Mouse (Mus musculus) A20 (cell line): ENCODE results near the gene Dennd4b.

Experiments used
- DNase-seq: peaks from one replicate; pipeline ENCODE4 v3.0.0-alpha.2; 2011; ENCODE audit warnings: low read depth, low spot score

Gene Dennd4b

DNA sequence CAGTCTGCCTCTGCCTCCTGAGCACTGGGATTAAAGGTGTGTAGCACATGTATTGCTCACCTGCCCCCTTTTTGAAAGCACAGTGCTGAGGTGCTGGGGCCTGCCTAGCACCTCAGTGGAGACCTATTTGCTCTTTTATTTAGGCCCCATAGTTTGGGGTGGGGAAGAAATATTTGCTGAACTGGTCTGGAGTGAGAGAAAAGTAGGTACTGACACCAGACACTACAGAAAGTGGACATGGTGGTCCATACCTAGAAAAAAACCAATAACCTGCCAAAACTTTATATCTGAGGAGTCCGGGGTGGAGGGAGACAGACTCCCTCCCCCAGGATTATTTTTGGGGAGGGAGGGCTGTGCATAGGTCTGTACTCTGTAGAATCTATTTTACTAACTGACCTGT is 11.8 kb upstream of the Dennd4b start:
- DNase-seq: peak; percentile 18

DNA sequence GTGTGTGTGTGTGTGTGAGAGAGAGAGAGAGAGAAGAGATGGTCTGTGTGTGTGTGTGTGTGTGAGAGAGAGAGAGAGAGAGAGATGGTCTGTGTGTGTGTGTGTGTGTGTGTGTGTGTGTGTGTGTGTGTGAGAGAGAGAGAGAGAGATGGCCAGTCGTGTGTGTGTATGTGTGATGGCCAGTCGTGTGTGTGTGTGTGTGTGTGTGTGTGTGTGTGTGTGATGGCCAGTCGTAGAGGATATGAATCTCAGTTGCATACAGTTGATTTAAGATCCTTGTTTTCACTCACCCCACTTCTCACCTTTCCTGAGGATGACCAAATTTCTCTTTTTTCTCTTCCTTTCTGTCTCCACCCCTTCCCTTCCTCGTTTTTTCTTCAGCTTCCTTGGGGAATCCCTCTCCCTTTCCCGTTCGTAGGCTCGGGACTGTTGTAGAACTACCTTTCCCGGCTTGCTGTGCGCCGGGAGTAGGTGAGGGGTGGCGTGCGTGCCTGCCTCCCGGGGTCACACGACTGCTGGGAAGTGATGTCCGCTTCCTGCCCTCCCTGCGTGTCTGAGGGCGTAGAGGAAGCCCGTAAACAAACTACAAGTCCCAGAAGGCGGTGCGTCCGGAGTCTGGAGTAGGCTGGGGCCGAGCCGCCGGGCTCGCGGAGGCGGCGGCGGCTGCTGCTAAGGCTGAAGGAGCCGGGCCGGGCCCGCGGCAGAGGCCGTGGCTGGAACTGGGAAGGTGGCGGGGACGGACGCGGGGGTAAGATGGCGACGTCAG is 11.1 kb upstream of the Dennd4b start, which contains the start of gene Crtc2:
Crtc2 (plus strand) TSS at position 511 of the 766 bp plus-strand sequence.
- DNase-seq: peak; percentile 96

DNA sequence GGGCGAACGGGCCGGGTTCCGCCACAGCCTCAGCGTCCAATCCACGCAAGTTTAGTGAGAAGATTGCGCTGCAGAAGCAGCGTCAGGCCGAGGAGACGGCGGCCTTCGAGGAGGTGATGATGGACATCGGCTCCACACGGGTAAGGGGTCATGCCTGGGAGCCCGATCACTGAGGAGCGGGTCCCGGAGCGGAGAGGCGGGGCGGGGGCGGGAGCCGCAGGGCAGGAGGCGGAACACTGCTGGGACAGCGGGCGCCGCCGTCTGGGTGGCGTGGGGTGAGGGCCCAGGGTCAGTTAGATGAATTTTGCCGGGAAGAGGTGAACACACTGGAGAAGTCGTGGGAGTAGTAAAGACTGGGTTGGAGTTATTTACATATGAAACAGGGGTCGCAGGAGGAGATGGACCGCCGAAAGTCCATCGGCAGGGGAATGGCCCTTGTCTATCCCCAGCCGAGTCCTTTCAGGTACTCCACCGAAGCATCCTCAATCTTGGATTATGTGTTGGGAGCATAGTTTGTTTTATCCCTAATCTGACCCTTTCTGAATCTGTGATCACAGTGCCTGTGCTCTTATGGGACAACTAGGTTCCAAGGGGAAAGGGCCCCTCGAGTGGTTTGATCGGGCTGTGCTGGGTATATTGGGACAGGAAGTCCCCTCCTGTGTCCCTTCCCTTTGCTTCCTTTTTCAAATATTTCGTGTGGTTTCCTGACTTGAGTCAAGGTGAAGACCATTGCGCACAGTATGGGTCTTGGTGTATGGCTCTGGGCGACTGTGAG is 10.4 kb upstream of the Dennd4b start:
- peak; percentile 66 for DNase-seq

DNA sequence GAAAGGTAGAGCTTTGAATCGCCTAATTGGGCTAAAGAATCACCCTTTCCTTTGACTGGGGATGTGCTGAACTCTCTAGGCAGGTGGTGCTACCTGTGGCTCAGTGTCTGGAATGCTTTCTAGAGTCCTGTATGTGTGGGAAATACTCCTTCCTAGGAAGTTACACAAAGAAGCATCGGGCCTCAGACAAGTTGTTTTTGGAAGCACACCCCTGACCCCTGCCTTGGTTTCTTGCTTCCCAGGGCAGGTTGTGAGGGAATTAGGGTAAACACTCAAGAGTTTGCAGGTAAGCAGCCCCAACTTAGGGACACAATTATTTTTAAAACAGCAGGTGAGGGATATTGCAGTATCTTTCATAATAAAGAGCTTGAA is 9.8 kb upstream of the Dennd4b start:
- no peak for DNase-seq

DNA sequence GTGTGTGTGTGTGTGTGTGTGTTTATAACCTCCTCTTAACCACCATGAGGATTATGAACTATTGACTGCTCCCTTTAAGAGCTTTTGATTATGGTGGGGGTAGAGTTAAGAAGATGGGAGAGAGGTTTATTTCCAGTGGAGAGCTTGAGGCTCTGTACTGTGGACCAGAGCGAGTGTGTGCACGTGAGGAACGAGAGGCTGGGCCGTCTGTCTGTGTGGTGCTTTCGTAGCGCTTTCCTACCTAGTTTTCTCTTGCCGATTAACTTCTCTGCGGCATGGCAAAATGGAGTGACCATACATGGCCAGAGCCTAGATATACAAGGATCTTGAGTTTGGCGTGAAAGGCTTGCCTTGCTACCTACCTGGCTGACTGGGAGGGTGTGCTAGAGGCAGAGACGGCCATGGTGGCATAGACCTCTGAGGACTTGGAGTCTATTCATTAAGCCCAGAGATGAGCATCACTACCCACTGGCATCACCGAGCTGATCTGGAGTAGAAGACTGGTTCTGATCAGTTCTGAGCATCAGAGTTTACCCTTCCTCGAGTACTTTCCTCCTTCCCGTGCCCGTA is 9.1 kb upstream of the Dennd4b start:
- no peak for DNase-seq

DNA sequence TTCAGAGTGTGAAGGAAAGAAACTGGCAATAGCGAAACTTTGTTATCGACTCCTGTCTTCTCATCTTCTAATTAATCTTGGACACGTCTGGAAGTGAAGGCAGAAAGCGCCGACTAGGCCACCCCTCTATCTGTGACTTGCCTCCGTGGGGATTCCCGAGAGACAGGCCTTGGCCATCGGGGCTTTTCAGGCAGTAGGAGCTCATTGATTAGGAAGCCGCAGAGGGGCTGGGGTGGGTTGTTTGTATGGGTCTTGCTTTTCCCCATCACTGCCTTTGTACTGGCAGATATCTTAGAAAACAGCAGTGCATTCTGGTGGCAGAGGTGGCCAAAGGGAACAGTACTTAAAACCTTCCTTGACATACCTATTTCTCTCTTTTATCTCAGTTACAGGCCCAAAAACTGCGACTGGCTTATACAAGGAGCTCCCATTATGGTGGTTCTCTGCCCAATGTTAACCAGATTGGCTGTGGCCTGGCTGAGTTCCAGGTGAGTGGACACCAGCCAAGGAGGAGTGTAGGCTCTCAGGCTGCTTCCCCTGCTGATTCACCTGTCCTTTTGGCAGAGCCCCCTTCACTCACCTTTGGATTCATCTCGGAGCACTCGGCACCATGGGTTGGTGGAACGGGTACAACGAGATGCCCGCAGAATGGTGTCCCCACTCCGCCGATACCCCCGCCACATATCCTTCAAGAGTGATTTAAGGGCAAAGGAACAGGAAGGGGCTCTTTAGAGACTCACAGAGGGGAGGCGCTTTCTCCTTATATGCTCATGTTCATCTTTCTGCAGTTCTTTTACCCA is 8.1 kb upstream of the Dennd4b start:
- DNase-seq: no peak

DNA sequence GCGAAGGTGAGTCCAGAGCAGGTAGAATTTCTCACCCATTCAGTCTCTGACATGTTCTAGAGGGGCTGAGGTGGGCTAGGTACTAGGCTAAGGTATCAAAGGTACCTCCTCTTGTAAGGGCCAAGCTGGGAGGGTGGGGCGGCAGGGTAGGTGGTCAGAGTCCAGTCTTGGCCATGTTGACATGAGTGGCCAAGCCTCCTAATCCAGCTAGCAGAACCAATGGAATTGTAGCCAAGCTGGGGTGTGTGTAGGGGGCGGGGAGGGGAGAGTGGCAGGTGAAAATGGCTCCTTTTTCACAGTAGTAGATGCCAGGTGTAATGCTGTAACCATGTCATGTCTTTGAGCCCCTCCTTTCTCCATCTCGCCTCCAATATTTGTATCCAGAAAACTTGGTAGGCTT is 6.5 kb upstream of the Dennd4b start:
- DNase-seq: no peak

DNA sequence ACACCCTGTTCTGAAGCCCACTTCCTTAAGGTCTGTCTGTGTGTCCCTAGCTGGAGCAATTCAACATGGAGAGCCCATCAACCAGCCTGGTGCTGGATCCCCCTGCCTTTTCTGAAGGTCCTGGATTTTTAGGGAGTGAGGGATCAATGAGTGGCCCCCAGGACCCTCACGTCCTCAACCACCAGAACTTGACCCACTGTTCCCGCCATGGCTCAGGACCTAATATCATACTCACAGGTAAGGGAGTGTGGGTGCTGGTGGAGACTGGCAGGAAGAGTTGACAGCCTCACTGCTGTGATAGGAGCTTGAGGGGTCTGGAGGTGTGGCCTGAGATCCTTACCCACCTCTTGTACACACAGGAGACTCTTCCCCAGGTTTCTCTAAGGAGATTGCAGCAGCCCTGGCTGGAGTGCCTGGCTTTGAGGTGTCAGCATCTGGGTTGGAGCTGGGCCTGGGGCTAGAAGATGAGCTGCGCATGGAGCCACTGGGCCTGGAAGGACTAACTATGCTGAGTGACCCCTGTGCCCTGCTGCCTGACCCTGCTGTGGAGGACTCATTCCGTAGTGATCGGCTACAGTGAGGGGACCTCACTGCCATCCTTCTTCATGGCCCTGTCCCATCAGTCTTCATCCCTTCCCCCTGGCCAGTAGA is 1.7 kb upstream of the Dennd4b start:
- DNase-seq: no peak

DNA sequence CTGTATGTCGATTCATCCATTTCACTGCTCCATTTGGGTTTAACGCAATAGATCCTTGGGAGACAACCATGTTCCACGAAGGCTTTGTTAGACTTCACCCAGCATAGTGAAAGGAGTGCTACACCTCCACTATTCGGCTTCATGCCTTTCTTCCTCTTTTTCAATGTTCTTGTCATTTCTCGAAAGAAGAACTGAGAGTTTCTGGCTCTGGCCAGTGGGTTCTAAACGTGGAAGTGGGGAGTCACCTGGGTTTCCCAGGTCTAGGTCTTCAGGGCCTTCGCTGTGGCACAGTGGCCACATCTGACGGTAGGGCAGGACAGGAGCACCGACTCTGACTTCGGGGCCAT is 325 bp upstream of the Dennd4b start:
- no peak for DNase-seq

DNA sequence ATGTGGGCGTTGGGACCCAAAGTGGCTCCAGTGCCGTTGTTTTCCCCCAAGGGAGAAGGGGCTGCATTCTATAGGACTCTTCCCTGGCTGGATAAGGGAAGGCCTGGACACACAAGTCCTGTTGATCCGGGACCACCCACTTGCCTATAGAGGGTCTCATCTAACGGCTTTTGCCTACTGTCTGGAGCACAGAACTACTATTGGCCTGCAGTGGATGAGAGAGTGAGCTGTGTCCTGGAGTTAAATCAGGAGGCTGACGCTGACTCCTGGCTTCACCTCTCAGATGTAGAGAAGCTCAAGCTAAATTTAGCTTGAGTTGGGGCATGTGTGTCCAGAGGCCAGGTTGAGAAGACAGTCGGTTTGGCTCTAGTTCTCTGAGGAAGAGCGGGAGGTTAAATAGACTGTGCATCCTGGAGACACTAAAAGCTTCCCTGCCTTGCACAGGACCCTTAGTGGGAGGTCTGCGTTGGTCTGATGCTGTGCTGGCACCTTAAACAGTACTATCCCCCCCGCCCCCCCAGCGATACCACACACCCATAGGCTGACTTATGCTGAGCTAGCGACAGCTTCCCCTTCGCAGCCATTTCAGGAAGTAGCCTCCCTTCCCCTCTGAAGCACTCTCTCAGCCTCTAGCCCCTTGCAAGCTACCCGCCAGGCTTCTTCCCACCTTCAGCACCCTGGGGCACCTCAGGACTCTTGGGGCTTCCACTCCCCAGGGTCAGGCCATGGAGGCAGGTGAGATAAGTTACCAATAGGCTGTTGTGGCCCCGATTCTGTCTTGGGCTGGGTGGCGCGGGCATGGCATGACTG is 1.2 kb downstream of the Dennd4b start:
- peak; percentile 91 for DNase-seq

DNA sequence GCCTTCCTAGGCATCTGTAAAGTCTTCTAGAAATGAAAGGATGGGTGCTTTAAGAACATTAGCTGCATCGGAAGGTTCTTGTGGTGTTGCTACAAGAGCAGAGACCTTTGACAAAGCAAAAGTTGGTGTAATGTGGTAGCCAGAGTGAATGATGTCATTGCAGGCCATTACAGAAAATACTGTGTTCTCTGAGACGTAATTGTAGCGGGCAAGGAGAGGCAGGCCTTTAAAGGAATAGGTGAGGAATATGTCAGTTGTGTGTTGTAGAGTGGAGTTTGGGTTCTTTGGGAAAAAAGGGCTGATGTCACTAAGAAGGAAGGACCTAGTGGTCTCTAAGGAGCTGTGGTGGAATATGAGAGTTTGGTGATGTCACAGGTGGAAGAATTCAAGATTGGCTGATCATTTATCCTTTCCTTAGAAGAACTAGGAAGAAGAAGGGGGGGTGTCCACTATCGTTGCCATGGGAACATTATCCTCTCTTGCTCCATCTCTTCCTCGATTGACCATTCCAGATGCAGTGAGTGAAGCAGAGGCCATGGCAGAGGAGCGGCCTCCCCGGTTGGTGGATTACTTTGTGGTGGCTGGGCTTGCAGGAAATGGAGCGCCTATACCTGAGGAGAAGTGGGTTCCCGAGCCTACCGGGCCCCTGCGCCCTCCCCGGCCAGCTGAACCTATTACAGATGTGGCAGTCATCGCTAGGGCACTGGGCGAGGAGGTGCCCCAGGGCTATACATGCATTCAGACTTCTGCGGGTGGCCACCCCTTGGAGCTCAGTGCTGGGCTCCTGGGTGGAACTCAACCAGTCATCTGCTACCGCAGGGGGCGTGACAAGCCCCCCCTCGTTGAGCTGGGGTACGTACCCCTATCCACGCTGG is 2.2 kb downstream of the Dennd4b start:
- DNase-seq: no peak

DNA sequence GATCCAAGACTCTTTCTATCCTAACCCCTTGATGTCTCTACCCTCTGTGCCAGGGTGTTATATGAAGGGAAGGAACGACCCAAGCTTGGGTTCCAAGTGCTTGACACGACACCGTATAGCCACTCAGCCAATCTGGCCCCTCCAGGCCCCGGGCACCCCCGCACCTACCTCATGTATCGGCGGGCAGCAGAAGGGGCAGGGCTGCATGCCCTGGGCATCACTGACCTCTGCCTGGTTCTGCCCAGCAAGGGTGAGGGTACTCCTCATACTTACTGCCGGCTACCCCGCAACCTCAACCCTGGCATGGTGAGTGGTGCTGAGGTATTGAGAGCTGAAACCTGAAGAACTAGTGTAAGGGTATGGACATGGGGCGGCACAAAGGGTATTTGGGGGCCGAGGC is 3.2 kb downstream of the Dennd4b start:
- DNase-seq: no peak

DNA sequence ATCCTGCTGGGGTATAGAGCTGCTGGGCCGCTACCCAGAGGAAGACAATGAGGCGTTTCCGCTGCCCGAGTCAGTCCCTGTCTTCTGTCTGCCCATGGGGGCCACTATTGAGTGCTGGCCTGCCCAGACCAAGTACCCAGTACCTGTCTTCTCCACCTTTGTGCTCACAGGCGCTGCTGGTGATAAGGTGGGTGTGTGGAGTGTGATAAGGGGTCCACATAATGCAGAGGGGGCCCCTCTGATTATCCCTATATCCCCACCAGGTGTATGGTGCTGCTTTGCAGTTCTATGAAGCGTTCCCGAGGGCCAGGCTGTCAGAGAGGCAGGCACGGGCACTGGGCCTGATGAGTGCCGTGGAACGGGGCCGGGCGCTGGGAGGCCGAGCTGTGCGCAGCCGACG is 4.0 kb downstream of the Dennd4b start:
- DNase-seq: no peak

DNA sequence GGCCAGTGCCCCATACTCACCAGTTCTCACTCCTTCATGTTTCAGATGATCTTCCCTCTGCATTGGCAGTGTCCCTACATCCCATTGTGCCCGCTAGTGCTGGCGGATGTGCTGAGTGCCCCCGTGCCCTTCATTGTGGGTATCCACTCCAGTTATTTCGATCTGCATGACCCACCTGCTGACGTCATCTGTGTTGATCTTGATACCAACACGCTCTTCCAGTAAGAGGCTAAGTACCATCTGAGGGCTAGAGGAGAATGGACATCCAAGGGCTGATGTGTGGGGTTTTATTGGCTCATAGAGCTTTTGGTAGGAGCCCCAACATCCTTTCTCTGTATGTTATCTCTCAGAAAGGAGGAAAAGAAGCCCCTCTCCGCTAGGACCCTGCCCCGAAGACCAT is 5.8 kb downstream of the Dennd4b start:
- no peak for DNase-seq

DNA sequence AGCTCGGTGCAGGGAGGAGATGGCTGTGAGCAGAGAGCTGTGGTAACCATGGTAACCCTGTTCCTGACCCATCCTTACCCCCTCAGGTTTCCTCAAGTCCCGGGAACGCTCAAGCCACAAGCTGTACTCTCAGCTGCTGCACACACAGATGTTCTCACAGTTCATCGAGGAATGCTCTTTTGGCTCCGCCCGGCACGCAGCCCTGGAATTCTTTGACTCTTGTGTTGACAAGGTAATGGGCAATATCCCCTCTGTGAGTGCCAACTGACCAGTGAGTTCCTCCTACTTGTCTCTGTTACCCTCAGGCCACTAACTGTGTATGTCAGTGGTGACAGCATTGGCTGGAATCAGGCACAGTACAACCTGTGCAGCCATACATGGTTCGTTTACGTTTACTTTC is 7.2 kb downstream of the Dennd4b start:
- no peak for DNase-seq

DNA sequence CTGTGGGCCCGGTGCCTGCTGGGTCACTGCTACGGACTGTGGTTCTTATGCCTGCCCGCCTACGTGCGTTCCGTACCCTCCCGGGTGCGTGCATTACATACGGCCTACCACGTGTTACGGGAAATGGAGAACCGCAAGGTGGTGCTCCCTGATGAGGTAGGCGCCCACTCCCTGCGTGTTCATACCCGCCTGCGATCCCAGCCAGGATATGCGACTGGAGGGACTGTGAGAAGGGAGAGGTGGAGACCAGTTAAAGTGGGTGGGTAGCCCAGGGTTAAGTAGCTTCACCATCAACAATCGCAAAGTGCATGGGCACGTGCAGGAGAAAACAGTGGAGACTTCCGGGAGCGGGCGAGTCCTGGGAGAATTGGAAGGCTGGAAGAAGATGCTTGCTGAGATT is 8.9 kb downstream of the Dennd4b start:
- DNase-seq: no peak

DNA sequence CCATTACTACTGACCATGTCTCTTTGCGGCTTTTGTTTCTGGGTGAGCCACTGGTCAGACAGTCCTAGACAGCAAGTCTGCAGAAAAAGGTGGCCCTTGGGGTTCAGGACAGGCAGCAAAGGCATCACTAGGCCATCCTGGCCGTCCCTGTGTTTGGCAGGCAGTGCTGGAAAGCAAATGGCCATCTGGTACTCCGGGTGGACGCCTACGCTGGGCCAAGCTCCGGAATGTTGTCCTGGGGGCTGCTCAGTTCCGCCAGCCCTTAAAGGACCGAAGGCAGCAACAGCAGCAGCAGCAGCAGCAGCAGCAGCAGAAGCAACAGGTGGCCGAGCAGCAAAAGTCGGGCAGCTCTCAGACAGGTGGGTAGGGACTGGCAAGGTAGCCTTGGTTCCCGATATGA is 10.3 kb downstream of the Dennd4b start:
- no peak for DNase-seq

DNA sequence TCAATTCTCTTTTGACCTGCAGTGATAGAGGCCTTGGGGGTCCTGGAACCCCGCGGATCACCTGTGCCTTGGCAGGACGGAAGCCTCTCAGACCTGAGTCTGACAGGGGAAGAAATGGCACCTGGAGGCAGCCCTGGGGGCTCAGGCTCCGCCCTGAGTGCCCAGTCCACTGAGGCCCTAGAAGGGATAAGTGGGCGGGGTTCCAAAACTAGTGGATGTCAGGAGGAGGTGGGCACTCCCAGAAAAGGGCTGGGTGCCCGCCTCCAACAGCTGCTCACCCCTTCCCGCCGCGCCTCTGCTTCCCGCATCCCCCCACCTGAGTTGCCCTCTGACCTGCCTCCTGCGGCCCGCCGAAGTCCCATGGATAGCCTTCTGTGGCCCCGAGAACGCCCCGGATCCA is 11.9 kb downstream of the Dennd4b start:
- no peak for DNase-seq

DNA sequence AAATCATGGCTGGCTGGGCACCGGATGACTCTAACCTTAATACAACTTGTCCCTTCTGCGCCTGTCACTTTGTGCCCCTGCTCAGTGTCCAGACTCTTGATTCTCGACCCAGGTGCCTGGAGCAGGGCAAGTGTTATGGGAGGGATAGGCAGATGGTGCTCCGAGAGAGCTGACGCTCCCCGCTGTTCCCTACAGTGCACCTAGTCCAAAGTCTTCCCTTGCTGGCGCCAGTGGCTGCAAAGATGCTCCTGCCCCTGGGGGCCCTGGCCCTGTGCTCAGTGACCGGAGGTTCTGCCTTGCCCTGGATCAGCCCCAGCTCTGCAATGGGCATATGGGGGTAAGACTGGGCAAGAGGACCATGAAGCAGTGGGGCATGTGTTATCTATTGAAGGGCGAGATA is 12.8 kb downstream of the Dennd4b start:
- no peak for DNase-seq

DNA sequence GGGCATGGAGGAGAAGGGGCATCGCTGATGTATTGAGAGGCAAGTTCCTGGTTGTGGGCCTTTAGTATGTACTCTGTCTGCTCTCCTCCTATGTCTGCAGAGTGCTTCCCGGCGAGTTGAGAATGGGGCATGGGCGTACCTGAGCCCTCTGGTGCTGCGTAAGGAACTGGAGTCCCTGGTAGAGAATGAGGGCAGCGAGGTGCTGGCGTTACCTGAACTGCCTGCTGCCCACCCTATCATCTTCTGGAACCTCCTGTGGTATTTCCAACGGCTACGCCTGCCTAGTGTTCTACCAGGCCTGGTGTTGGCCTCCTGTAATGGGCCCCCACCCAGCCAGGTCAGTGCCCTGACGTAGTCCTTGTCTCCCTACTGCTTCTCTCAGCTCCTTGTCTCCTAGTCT is 13.2 kb downstream of the Dennd4b start:
- DNase-seq: no peak
